Mouse (Mus musculus): ENCODE data around the gene 1700016K19Rik.

1700016K19Rik gene

DNA sequence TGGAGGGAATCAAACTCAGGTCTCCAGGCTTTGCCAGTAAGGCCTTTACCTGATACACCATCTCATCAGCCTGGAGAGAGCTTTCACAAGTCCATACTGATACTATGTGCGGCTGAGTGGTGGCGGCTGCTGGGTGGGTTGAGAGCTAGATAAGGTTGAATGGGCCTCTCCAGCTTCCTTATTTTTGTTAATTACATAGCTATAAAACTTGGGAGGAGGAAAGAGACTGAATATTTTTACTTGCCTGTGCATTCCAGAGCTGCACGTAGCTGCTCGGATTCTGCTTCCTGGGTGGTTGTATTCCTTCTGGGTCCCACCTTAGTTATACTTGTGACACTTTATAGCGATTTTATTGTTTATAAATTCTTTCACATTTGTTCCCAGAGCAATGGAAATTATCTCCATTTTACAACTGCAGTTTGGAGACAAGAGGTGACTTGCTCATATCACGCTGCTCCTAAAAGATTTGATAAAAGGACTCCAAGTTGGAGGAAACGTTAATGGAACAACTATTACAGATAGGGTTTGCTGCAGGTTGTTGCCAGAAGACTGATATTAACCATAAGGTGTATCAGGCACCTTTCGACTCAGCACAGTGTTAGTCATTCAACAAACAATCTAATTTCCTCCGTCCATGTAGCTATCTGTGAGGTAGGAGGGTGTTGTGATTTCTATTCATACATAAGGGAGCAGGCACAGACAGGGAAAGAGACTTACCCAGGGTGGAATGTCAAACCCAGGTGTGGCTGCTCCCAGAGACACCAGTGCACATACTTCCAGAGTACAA, 11.3 kb downstream of the 1700016K19Rik start:
- no peak for TF ChIP-seq GATA4 (IDR thresholded peaks at IDR 0.05; ENCODE audit: insufficient replicate concordance, low read length)

DNA sequence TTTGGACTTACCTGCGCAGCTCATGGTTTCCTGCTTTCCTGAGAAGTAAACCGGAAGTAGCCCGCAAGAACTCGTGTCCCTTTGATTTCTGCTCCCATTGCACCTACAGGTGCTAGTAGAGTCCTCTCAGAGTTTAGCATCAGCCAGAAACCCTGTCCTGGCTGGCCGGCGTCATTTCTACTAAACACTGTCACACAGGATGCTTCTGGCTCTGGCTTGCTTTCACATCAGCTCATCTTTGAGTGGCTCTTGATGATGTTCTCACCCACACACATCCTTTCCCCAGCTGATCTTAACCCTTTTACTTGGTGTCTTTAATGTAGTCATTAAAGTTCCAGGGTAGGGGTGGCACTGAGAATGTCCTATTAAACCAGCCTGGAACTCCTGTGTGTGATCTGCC, 15.5 kb downstream of the 1700016K19Rik start:
- no peak for TF ChIP-seq GATA4 (IDR thresholded peaks at IDR 0.05; ENCODE audit: insufficient replicate concordance, low read length)

DNA sequence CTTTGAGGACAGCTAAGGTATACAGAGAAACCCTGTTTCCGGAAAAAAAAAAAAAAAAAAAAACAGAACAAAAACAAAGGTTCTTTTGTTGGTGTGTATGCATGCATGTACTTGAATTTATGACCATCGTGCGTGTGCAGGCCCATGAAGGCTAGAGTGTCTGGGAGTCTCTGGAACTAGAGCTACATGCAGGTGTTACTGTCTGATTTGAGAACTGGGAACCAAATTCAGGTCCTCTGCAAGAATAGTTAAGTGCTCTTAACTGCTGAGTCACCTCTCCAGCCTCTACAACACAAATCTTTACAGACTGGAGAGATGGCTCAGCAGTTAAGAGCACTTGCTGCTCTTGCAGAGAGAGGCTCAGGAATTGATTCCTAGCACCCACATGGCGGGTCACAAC, 16.1 kb downstream of the 1700016K19Rik start:
- TF ChIP-seq GATA4 (IDR thresholded peaks at IDR 0.05; ENCODE audit: insufficient replicate concordance, low read length) = no peak

DNA sequence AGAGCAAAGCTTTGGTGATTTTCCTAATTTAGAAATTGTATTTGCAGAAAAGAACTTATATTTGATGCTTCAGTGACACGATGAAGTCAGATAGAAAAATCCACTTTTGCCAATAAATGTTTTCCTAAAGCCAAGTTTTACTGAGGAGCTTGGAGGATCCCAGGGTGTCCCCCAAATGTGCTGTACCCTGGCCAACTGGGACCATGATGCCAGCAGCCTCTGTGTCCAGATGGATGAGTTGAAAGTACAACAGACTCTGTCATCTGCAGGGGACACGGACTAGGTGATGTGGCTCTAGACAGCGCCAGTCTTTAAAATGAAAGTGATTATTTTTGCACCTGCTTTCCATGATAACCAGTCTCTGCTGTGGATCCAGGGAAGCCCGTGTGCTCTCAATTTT, 20.2 kb downstream of the 1700016K19Rik start:
- no peak for TF ChIP-seq GATA4 (IDR thresholded peaks at IDR 0.05; ENCODE audit: insufficient replicate concordance, low read length)

DNA sequence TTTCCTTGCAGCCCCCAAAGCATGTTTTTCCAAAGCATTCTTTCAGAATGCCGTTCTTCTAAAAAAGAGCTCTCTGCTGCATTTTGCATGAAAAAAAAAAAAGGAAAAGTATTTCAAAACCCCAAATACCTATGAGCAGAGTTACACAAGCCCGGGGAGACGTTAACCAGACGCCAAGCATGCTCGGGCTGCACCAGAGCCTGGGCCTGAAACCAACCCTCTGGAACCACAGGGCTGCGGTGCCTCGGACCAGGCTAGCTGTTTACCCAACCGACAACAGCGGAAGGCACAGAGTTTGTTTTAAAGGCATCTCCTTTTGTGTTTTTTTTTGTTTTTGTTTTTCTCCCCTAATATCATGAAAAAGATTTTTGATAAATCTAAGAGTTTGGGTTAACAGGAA, 21.2 kb downstream of the 1700016K19Rik start:
- TF ChIP-seq GATA4 (IDR thresholded peaks at IDR 0.05; ENCODE audit: insufficient replicate concordance, low read length) = no peak

DNA sequence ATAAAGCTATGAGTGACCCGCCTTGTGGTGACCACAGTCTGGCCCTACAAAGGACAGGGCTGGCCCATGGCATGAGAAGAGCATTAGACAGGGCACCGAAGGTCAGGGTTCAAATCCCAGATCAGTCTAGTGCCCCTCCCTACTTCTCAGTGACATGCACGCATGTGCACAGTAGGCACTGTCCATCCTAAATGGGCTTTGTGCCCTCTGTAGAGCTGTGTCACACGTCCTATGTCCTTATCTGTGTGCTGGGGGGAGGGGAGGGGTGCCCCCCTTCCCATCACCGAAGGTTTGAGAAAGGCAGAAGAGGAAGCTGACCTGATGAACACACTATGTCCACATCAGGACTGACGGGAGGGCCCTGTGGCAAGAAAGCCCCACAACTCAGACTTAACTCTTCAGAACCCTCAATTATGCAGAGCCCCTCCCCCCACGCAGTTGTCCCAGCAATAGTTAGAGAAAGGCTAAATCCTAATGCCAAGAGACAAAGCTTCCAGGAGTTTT, 25.4 kb downstream of the 1700016K19Rik start:
- TF ChIP-seq GATA4 (IDR thresholded peaks at IDR 0.05; ENCODE audit: insufficient replicate concordance, low read length) = no peak

DNA sequence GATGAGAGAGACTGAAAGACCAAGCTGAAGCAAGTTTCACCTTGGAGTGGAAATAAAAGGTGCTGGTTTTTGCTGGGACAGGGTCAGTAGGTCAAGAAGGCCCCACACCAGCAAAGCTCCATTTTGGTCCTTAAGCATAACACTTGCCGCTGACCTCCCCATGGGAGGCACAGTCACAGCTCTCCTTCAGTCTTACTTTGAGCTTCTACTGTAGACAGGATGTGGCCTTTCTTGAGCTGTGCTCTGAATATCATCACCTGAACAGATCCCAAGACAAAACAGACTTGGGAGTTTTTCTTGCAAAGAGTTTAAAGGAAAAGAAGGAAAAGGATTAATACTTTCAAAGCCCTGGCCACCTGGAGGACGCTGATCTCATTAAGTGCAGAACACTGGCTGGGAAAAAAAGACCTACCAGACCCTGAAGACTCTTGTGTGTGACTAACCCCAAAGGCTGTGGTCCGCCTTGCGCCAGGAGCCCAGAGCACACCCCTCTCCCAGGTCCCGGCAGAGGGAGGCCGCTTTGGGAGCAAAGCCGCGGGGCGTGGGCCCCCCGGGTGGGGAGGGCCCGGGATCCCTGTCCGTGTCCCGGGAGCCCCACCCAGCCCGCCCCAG, 26.9 kb downstream of the 1700016K19Rik start:
- TF ChIP-seq GATA4 (IDR thresholded peaks at IDR 0.05; ENCODE audit: insufficient replicate concordance, low read length) = no peak

DNA sequence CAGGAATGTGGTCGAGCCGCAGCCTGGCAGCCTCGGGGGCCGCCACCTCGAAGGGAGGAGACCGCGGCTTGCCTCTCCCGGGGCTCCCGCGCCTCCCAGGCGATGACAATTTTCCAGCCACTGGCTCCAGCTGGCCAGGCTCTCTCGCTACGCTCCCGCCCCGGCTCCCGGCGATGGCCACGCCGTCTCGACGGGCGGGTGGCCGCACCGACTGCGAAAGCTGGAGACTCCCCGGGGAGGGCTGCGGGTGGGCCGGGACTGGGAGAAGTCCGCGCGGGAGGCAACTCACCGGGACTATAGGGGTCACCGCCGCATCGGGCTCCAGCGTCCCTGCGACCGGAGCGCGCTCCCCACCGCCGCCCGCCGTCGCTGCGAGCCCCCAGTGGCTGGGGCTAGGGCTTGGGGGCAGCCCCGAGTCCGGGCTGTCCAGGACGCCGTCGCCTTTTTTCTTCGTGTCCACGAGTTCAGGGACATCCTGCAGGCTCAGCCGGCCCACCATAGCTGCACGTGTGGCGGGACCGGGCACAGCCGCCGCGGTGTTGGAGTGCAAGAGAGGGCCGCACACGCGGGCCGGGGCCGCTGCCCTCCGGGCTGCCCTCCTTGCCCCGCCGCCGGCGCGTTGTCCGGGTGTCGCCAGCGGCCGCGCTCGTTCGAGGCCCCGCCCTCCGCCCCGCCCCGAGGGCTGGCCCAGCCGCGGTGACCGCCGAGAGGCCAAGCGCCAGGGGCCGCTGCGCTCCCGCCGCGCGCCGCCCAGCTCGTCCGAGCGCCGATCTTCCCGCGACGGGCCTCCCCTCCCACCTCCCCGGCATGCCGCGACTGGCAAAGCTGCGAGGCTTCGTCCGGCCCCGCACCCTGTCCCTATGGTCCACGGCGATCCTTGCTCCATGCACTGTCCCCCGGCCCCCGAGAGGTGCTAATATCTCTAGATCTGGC, 27.7 kb downstream of the 1700016K19Rik start, which contains the start of gene Rflnb:
Rflnb (minus strand) TSS at position 644 of the 933 bp plus-strand sequence.
- TF ChIP-seq GATA4 (IDR thresholded peaks at IDR 0.05; ENCODE audit: insufficient replicate concordance, low read length) = no peak

DNA sequence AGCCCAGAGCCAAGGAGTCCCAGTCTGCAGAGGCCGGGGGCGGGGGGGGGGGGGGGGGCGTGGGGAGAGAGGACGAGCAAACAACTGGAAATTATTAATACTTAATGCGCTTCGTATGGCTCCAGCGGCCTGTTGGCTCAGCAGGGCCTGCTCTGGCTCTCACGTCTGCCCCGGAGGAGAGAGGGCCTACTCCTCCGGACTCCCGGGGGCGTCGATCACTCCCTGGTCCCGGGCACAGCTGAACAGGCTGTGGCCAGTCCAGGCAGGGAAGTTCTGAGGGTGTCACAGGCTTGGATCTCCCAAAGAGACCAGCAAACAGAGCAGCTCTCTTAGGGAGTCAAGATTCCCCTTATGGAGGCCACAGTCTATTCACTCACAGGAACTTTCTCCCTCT, 28.4 kb downstream of the 1700016K19Rik start:
- TF ChIP-seq GATA4 (IDR thresholded peaks at IDR 0.05; ENCODE audit: insufficient replicate concordance, low read length) = no peak

DNA sequence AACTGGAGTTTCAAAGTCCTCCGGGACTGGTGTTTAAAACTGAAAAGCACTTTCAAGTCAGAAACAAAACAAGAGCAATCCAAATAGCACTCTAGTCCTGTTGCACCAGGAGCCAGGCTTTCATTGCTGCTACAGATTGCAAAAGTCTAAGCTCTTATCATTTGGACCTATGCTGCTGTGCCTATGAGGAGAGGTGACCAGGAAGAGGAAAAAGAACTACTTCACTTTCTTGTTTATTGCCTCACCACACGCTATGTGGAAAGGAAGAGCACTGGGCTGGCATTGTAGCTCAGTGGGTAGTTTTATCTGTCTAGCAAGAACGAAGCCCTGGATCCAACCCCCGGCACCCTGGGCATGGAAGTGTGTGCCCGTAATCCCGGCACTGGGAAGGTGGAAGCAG, 33.6 kb downstream of the 1700016K19Rik start:
- no peak for TF ChIP-seq GATA4 (IDR thresholded peaks at IDR 0.05; ENCODE audit: insufficient replicate concordance, low read length)

DNA sequence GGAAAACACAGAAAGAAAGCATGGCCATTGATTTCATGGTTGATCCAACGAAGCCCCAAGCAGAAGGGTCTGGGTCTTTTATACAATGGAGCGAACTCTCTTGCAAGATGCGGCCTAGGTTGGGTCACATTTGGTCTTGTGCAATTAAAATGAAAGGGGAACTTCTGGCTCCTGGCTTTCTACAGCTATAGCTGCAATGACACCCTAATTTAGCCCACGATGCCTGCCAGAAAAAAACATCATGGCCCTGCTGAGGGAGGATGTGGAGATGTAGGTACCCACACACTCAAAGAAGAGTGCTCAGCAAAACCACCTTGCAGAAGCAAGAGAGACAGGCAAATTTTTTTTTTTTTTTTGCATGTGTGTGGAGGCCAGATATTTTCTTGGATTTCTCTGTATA, 34.1 kb downstream of the 1700016K19Rik start:
- no peak for TF ChIP-seq GATA4 (IDR thresholded peaks at IDR 0.05; ENCODE audit: insufficient replicate concordance, low read length)

DNA sequence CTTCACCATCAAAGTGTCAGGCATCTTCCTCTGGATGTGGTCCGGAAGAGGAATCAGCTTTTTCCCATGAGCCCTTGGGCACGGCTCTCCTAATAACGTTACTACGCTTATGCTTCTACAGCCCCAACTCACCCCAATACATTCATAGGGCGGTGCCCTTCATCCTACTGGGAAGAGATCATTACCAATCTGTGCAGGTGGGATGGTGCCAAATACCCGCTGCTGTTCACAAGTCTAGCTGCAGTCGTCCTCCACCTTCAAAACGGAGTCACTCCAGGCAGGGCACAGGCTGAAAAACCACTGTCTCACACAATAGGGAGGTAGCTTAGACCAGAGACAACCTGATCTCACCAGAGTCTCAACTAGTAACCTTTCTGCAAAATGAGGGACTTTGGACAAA, 35.5 kb downstream of the 1700016K19Rik start:
- no peak for TF ChIP-seq GATA4 (IDR thresholded peaks at IDR 0.05; ENCODE audit: insufficient replicate concordance, low read length)

DNA sequence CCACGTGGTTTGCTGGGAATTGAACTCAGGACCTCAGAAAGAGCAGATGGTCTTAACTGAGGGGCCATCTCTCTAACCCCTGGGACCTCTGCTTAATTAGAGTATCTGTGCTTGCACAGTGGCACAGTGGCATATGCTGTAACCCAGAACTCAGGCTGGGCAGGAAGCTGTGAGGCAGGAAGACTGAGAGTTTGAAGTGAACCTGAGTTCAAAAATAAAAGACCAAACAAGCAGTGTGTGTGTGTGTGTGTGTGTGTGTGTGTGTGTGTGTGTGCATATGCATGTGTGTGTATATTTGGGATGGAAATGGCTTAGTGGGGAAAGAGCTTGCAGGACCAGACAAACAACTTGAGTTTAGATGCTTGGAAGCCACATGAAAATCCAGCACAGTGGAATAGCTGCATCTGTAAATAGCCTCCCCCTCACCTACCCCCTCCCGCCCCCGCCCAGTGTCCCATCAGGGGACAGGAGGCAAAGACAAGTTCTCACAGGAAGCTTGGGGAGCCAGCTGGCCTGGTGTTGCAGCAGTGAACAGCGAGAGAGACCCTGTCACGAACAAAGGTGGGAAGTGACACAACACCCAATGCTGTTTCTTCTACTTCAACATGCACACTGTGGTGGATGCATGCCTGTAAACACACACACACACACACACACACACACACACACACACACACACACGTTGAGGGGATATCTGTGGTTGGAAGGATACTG, 38.0 kb downstream of the 1700016K19Rik start:
- no peak for TF ChIP-seq GATA4 (IDR thresholded peaks at IDR 0.05; ENCODE audit: insufficient replicate concordance, low read length)

DNA sequence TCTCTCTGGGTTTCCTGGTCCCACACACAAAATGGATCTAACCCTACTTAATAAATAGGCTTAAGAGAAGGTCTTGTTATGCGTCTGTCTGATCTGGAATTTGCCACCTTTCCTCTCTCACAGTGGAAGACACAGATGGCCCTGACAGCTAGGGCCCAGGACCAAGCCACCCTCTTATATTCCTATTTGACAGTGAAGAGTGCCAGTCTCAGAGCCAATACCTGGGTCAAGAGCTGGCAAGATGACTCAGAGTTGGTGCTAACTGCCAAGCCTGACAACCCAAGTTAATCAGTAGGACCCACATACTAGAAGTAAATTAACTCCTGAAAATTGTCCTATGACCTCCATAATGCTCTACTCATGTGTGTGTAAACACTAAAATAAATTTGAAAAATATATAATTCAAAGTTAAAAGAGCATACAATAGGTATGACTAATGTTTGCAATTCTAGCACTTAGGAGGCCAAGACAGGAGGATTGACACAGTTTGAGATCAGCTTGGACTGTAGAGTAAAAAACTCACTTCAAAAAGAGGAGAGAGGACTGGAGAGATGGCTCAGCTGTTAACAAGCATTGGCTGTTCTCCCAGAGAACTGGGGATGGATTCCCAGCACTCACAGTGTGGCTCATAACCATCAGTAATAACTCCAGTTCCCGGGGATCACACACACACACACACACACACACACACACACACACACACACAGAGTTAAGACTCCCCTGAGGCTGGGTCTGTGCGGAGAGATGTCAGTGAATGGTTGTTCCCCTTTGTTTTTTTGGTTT, 39.8 kb downstream of the 1700016K19Rik start:
- no peak for TF ChIP-seq GATA4 (IDR thresholded peaks at IDR 0.05; ENCODE audit: insufficient replicate concordance, low read length)

Data from liver, adult (tissue).